Comparison of ENCODE assay signal across 11 mouse cellular contexts in the genomic region with DNA sequence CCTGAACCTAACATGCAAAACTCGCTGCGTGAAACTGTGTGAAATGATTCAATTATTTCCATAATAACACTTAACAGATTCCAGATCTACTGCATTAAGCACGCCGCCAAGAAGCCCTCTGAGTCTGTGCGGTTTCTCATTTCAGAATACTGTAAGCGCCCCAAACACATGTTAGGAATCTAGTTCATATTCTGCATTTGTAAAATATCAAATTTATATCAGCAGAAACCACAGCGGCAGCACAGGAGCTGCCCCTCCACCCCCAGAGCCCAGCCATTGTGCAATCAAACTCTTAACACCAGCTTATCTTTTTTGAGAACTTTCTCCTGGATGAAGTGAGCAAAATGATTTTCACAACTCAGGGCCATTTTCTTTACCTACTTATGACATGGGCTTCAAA.
DNase-seq lines count a peak whose midpoint lies in the region; ATAC-seq and TF ChIP-seq lines count a peak whose summit lies in the region.
"Had no signal": no experiment of that assay in that cellular context is flagged by ENCODE, and none has a peak within 500 bp of the region (broad histone marks: within the 10 kb centered on the region; RNA-seq: fewer than 3 reads in every experiment).

No protein-coding gene starts in this region.

- no peaks in the 10 kb centered on the region for H3K4me1 ChIP-seq in stomach, postnatal 0 days (replicated peaks; ENCODE audit: control insufficient read depth, insufficient read depth)
- H3K4me1 ChIP-seq: midbrain, embryonic 13.5 days had no signal

- no peaks in the 10 kb centered on the region for H3K9me3 ChIP-seq in stomach, postnatal 0 days (ENCODE audit: control insufficient read depth, low read length)
- H3K9me3 ChIP-seq: limb, embryonic 12.5 days; midbrain, embryonic 13.5 days had no signal

- H3K4me3 ChIP-seq in stomach, postnatal 0 days (ENCODE audit: low read depth, low read length) = peak overlapping the region; percentile 14; the same call in 1 of the 2 replicates
- H3K4me3 ChIP-seq: limb, embryonic 12.5 days; midbrain, embryonic 13.5 days had no signal

- TF ChIP-seq CTCF in stomach, postnatal 0 days (IDR thresholded peaks at IDR 0.05; ENCODE audit: low read depth) = no peak

- peak; percentile 7 to 15 for DNase-seq in frontal cortex, postnatal 36 days (ENCODE audit: low spot score in 2 of 2)
- no peak for DNase-seq in frontal cortex, postnatal 14 days (ENCODE audit: low spot score in 2 of 2)
- peak; percentile 9 to 19 for DNase-seq in left cerebral cortex, postnatal 25 days (ENCODE audit: low spot score in 2 of 2)
- no peak for DNase-seq in left cerebral cortex, adult 11 months (ENCODE audit: low spot score)
- DNase-seq in layer of hippocampus, adult 9-11 months = peak; percentile 3
- no peak for DNase-seq in stomach, postnatal 0 days (ENCODE audit: low spot score)
- no peak for DNase-seq in cerebellum, postnatal 25 days
- DNase-seq in yolk sac, embryonic 10.5 days (ENCODE audit: low spot score) = no peak

- peak overlapping the region; percentile 21; the same call in 1 of the 2 replicates for H3K4me2 ChIP-seq in stomach, postnatal 0 days (replicated peaks; ENCODE audit: low read depth)
- H3K4me2 ChIP-seq: limb, embryonic 12.5 days; midbrain, embryonic 13.5 days had no signal

- H3K27me3 ChIP-seq in stomach, postnatal 0 days (ENCODE audit: control insufficient read depth, insufficient read depth, low read length) = no peaks in the 10 kb centered on the region
- H3K27me3 ChIP-seq: limb, embryonic 12.5 days; midbrain, embryonic 13.5 days had no signal

- H3K36me3 ChIP-seq in stomach, postnatal 0 days (ENCODE audit: control insufficient read depth, insufficient read depth, low read length) = no peaks in the 10 kb centered on the region
- H3K36me3 ChIP-seq: limb, embryonic 12.5 days; midbrain, embryonic 13.5 days had no signal

- intact Hi-C loops in left cerebral cortex, postnatal 25 days (cut with DNase I) = no loop called here

- TF ChIP-seq EP300 in stomach, postnatal 0 days (optimal IDR thresholded peaks at IDR 0.05) = no peak

- ATAC-seq in stomach, postnatal 0 days (ENCODE audit: low FRiP score, low TSS enrichment) = no peak
- ATAC-seq: midbrain, embryonic 13.5 days had no signal

- WGBS in stomach, postnatal 0 days = 36% methylated on average over 7 of the region's 7 CpGs

- no peak overlapping the region for H3K27ac ChIP-seq in stomach, postnatal 0 days (replicated peaks)
- H3K27ac ChIP-seq: kidney, postnatal 0 days; limb, embryonic 12.5 days; midbrain, embryonic 13.5 days had no signal

- H3K9ac ChIP-seq in stomach, postnatal 0 days (ENCODE audit: low read length) = no peak overlapping the region
- H3K9ac ChIP-seq: limb, embryonic 12.5 days; midbrain, embryonic 13.5 days had no signal

Comparison
In these comparisons a context has a peak if more than half of its experiments do, and no peak if none do; other contexts are left out.
1. DNase-seq: peak in frontal cortex, postnatal 36 days (2 of 2), left cerebral cortex, postnatal 25 days (2 of 2) and layer of hippocampus, adult 9-11 months (single experiment); none in frontal cortex, postnatal 14 days (0 of 2), left cerebral cortex, adult 11 months (single experiment), stomach, postnatal 0 days (single experiment), cerebellum, postnatal 25 days (0 of 2) and yolk sac, embryonic 10.5 days (single experiment).